Mouse (Mus musculus) duodenum, adult 2 months (tissue): ENCODE data around the gene Cenpe. TPM values are rescaled to one million over a fixed set of nuclear protein-coding genes. Genes with fewer than 3 reads are reported as not detected.

Experiments used
- polyA plus RNA-seq: library from polyadenylated mRNA; depleted of rRNA; stranded (reverse); fragments of >200 nt; gene quantifications from 2 replicates; pipeline ENCODE4 v1.2.3, GENCODE M21; 2012; ENCODE audit warnings: low replicate concordance; rRNA removed

The Cenpe gene
- 0.21 and 0.95 TPM in 2 replicates for polyA plus RNA-seq

DNA sequence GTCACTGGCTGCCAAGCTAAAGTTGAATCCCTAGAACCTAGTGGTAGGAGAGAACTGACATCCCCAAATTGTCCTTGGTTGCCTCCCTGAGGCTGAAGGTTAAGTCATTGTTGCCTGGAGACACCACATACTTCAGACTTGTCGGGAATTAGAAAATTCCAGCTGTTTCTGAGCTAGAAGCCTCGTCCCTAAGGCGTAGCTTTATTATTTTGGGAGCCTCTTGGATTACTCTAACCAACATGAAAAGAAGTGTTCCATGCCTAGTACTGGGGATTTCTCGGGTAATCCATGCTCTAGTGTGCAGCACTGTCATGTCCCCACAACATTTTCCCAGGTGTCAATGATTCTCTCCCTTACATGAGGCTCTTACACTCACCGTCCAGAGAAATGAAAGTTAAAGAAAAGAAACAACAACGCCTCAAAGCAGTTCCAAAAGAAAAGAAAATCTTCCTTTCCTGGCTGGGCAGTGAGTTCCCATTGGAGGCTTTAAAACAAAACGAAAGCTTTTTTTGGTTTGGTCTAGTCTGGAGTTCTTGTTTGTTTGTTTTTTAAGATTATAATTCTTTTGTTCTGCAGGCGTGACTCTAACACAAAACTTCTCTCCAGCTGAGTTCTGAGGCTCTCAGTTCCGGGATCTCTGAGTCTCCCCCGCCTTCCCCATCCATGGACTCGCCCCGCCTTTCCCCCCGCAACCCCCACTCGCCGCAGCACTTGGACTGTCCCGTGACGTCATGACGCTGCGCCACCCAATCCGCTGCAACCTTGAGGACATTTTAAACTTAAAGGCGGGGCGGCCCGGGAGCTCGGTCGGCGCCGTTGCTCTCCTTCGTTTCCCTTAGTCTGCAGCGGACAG, at the start of gene Cenpe:
TSS of gene Cenpe (plus strand) at position 733 of the 853 bp plus-strand sequence.

DNA sequence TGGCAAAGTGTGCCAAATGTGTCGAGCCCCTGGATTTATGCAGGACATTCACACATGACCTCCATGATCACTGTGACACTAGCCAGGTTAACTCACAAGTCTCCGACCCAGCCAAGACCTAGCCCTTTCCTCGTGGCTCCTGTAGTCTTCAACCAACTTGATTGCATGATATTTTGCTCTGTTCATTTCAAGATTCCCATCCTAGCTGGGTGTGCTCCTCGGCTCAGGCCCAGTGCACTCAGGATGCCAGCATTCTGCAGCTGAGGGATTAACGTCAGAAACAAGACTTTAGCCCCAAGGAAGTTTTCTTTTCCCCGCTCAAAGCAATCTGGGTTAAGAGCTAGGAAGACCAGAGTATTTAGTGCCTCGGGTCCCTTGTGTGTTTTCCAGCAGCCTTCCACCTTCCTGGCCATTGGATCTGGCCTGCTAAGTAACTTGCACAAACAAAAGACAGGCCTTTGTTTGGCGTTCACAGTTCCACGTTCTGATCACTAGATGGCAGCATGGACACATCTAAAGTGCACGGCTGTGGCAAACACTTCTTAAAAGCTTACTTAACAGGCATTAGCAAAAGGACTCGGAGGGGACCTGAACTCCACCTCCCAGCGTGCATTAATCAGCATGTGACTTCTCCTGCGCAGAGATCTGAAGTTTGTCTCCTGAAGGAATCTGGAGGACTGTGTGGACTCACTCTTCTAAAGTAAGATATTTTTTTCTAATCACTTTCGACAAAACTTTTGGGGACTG, 68.5 kb downstream of the Cenpe start, which contains the start of gene Bdh2:
TSS of gene Bdh2 (plus strand) at position 553 of the 747 bp plus-strand sequence.

DNA sequence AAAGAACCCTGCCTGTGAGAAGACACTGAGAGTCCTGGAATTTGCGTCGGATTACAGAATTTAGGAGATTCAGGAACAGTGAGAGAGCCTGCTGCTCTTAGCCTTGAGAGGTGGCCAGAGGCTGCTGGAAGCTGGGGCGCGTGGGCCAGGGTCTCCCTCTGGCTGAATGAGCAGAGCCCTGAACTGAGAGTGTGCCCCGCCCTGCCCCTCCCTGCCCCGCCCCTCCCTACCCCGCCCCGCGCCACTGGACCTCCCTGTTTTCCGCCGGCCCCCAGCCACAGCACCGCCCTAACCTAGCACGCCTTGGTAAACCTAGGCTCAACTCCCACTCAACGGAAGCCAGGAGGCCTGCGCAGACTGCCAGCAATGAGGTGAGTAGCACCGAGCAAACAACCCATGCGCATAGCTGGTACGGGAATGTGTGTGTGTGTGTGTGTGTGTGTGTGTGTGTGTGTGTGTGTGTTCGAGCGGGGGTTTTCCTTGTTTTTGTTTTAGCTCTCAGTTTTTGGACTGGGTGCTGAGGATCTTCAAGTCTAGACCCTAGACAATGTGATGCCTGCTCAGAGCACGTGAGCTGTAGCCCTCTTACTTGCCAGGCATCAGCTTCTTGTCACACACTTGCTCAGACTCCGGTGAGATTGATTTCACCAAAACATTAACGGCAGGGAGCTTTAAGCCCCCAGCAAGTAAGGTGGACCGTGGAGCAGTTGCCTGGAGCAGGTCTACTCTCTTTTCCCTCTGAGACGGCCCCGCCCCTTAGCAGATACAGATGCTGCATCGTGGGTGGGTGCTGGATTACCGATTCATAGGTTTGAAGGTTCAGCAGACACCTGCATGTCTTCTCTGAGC, 95.3 kb downstream of the Cenpe start, which contains the start of gene Slc9b2:
TSS of gene Slc9b2 (plus strand) at position 290 of the 849 bp plus-strand sequence.

Other genes starting within 250 kb of the Cenpe start
- 0.43 and 0.50 TPM in 2 replicates for gene Bdh2, start 68.7 kb downstream of the Cenpe start, polyA plus RNA-seq
- 0.12 TPM in 1 of 2 replicates, not detected in the other for gene Slc9b2, start 95.2 kb downstream of the Cenpe start, polyA plus RNA-seq
- not detected in 2 replicates for gene Slc9b1, start 135.5 kb downstream of the Cenpe start, polyA plus RNA-seq
- gene Cisd2, start 211.4 kb downstream of the Cenpe start, polyA plus RNA-seq = 29.1 and 45.0 TPM in 2 replicates
- 201 and 222 TPM in 2 replicates for gene Ube2d3, start 225.6 kb downstream of the Cenpe start, polyA plus RNA-seq